Mouse (Mus musculus) CH12F3 (cell line): ENCODE results near the gene Anks1b.

ENCODE experiments used
- in situ Hi-C: fragments of 300-500 bp; cut with MboI; formaldehyde crosslinking; loops from 2 replicates; pipeline ENCODE4 v1.14.3; 2020; ENCODE audit warnings: low sequenced_read_pairs

Gene Anks1b

DNA sequence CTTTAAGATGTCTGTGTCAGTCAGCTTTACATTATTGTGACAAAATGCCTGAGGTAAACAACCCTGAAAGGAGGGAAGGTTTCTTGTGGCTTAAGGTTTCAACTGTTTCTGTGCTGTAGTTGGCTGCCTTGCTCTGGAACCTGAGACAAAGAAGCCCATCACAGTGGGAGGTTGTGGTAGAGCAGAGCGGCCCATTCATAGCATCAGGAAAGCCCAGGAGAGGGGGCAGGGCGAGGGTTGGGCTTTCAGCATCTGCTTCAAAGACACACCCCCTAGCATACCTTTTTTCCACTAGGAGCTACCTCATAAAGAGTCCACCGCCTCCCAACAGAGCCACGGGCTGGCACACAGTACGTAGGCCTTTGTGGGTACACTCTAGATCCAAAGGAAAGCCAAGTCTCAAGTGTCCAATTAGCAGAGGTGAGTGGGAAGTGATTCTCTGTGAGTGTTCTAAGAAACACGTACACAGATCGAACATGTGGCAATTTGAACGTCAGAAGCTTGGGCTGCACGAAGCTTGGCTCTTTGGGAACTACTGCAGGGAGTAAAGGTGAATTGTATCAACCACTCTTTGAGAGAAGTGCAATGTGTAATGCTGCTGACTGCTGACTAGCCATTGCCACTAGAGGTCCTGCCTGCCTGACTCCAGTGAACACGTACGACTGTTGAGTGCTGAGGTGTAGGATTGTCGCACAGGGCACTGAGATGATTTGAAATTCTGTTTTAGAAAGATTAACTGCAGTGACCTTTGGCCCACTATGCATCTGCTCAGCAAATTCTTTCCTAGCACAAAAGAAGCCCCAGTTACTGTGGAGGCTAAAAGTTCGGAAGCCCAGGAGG is 906.5 kb downstream of the Anks1b start:
- in situ Hi-C loops: no loop called here

DNA sequence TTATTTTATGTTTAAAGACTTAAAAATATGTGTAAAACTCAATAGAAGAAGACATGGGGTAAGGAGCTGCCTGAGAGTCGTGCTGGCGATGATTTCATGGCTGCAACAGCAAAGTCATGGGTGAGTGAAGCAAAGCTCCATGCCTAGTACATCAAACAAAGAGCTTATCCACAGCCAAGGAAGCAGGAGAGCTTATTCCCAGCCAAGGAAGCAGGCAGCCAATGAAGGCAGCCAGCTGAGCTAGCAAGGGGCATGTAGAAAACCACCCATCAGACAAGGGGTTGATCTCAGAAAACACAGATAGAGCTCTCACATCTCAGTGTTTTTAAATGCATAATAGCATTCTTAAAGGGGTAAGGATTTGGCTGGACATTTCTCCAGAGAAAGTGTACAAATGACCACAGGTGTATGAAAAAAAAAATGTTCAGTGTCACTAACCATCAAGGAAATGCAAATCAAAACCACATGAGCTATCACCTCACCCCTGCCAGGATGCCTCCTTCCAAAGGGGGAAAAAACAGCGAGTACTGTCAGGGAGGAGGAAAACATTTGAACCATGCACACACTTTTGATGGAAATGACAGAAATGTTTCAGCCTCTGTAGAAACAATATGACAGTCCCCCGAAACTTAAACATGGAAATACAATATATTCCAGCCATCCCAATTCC is 911.8 kb downstream of the Anks1b start:
- in situ Hi-C loops: no loop called here

DNA sequence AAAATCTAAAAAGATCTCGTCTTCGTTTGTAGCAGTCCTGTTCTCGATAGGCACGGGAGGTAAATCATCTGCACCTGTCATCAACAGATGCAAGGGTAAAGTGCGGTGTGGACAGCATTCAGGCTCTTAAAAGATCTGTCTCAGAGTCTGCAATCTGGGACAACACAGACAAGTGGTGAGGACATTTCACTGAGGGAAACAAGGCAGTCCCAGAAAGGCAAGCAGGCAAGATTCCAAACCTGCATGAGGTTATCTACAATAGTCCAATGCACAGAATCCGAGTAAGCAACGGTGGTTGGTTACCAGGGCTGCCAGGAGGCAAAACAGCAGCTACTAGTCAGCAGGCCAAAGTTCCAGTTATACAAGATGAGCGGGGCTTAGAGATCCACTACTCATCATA is 912.4 kb downstream of the Anks1b start:
- in situ Hi-C loops: no loop called here

DNA sequence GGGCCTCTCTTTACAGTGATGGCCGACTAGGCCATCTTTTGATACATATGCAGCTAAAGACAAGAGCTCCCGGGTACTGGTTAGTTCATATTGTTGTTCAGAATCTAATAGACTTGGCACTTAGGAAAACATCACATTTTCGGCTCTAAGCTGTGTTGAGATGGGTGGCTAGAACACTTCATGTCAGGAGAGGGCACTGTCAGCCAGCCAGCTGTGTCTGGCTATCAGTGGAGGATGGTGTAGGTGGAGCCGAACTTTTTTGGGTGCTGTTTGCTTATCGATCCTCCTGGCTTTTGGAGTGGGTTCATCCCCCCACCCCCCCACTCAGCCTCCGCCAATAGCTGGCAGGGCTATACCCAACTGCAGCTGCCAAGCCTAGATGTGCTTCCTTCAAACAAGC is 929.8 kb downstream of the Anks1b start:
- in situ Hi-C loops: no loop called here

DNA sequence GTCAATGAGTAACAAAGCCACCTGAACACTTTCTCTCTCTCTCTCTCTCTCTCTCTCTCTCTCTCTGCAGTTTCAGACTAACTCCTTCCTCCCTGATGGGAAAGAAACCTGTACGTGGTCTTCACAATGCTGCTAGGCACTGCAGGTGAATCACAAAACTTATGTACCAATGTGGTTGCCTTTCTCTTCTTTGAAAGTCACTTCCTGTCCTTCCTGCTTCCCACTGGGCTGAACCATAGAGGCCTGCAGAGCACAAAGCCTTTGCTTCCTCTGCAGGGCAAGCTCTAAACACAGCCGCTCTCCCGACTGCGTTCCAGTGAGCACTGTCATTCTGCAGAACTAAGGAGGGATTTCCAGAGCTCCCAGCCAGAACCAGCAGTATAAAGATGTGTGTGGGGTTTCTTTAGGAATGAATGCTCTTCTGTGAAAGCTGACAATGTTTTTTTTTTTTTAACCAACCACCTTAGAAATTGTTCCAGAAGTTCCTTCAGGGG is 931.3 kb downstream of the Anks1b start:
- in situ Hi-C loops: no loop called here

DNA sequence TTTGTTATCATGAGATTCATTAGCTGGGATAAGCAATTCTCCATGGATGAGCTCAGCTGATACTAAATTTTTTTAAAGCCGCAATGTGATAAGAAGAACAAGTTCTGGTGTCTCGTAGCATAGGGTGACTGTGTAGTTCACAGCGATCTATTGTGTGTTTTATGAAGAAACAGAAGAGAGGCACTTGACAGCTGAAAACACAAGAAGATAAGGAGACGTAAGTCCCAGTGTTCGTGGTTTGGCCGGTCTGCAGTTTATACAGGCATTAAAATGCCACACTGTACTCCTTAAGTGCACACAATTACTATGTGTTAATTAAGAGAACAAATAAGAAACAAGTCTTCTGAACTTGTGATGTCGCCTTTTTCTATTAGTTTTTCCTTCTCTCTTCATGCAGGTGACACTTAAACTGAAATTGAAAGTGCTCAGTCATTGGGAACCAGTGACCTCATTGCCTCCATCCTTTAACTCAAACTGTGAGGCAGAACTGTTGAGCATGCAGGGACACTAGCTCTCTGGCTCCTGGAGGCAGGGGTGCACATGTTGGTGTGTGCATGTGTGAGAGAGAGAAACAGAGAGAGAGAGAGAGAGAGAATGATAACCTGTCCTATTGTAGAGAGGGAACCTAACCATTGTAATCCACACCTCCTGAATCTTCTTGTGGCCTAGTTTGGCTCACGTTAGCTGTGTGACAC is 935.5 kb downstream of the Anks1b start:
- in situ Hi-C loops: no loop called here

GRCm38 (mm10) chr10:90809911-90810590 is 936.7 kb downstream of the Anks1b start:
- in situ Hi-C loops: no loop called here

GRCm38 (mm10) chr10:90811446-90811845 is 938.1 kb downstream of the Anks1b start:
- in situ Hi-C loops: no loop called here

- in situ Hi-C loops: no loop called here
These were observed 940.0 kb downstream of the Anks1b start for GRCm38 (mm10) chr10:90813326-90813725.

- in situ Hi-C loops: no loop called here
These were observed 941.1 kb downstream of the Anks1b start for GRCm38 (mm10) chr10:90814412-90814811.

GRCm38 (mm10) chr10:90818246-90818937 is 945.1 kb downstream of the Anks1b start:
- in situ Hi-C loops: no loop called here

DNA sequence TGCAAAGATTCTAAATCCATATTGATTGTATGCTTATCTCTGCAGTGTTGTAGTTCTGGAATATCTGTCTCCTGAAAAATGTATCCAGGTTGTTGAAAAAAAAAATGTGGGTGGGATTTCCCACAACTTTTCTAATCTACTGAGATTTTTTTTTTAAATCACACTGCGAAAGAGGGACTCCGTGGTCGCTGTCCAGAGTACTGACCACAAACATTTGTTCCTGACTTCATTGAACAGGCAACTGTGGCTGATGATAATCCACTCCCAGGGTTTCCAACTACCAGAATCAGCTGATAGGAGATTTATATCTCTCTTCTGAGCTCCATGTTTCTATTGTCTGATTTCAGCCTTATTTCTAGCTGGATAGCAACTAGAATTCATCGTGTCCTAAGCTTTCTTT is 950.1 kb downstream of the Anks1b start:
- in situ Hi-C loops: no loop called here

GRCm38 (mm10) chr10:90824692-90825091 is 951.4 kb downstream of the Anks1b start:
- in situ Hi-C loops: no loop called here

- in situ Hi-C loops: no loop called here
These were observed 953.6 kb downstream of the Anks1b start for GRCm38 (mm10) chr10:90826939-90827338.

- in situ Hi-C loops: no loop called here
These were observed 955.5 kb downstream of the Anks1b start for GRCm38 (mm10) chr10:90828581-90829393.

GRCm38 (mm10) chr10:90829394-90830267 is 956.3 kb downstream of the Anks1b start:
- in situ Hi-C loops: no loop called here

DNA sequence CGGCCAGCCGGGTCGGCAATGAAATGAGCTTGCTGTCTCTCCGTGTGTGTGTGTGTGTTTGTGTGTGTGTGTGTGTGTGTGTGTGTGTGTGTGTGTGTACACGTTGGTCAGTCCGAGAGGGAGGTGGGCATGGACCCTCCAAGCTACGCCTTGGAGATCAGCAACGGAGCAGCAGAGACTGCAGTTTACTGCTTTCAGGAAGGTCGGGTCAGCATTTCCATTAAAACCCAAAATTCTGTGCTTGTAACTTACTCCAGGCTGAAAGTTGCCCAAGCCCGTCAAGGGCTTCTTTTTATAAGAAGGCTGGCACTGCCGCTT is 956.9 kb downstream of the Anks1b start:
- in situ Hi-C loops: no loop called here

GRCm38 (mm10) chr10:90830591-90831287 is 957.4 kb downstream of the Anks1b start:
- in situ Hi-C loops: no loop called here
